In the genomic region with DNA sequence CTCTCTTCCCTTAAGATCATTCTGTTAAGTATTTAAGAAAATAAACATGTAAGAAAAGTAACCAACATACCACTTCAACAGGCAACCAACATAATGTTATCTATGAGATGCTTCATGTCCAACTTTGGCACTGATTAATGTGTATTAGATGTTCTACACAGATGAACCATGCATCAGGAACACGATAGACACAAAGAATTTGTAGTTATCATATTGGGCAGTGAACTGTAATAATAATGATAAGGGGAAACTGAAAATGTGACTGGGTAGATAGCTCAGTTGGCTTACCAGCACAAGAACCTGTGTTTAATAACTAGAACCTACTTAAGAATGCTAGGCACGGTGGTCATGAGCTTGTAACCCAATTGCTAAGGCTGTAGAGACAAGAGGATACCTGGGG, we compare ENCODE assay signal across 28 mouse cellular contexts.
"Had no signal": no experiment of that assay in that cellular context is flagged by ENCODE, and none has a peak within 500 bp of the region (broad histone marks: within the 10 kb centered on the region; RNA-seq: fewer than 3 reads in every experiment).

No protein-coding gene starts in this region.

- H3K27ac ChIP-seq: embryonic facial prominence, embryonic 10.5 days; embryonic facial prominence, embryonic 12.5 days; embryonic facial prominence, embryonic 13.5 days; embryonic facial prominence, embryonic 15.5 days; forebrain, embryonic 10.5 days; forebrain, embryonic 12.5 days; forebrain, embryonic 13.5 days; forebrain, embryonic 15.5 days; gastrocnemius, adult 2 months; heart, adult 2 months had no signal

- ATAC-seq: forebrain, embryonic 13.5 days; forebrain, embryonic 14.5 days; forebrain, embryonic 15.5 days; forebrain, embryonic 16.5 days; forebrain, postnatal 0 days had no signal

- H3K4me3 ChIP-seq: embryonic facial prominence, embryonic 10.5 days; embryonic facial prominence, embryonic 12.5 days; embryonic facial prominence, embryonic 13.5 days; embryonic facial prominence, embryonic 15.5 days; erythroblast, embryonic 14.5 days; forebrain, embryonic 10.5 days; forebrain, embryonic 12.5 days; forebrain, embryonic 13.5 days; forebrain, embryonic 15.5 days; gastrocnemius, adult 2 months; heart, adult 2 months had no signal

- H3K27me3 ChIP-seq: embryonic facial prominence, embryonic 12.5 days; embryonic facial prominence, embryonic 13.5 days; embryonic facial prominence, embryonic 15.5 days; forebrain, embryonic 12.5 days; forebrain, embryonic 13.5 days; forebrain, embryonic 15.5 days had no signal

- H3K4me1 ChIP-seq: embryonic facial prominence, embryonic 10.5 days; embryonic facial prominence, embryonic 12.5 days; embryonic facial prominence, embryonic 13.5 days; embryonic facial prominence, embryonic 15.5 days; forebrain, embryonic 10.5 days; forebrain, embryonic 12.5 days; forebrain, embryonic 13.5 days; forebrain, embryonic 15.5 days had no signal

- H3K9me3 ChIP-seq: embryonic facial prominence, embryonic 10.5 days; embryonic facial prominence, embryonic 12.5 days; embryonic facial prominence, embryonic 13.5 days; embryonic facial prominence, embryonic 15.5 days; forebrain, embryonic 10.5 days; forebrain, embryonic 12.5 days; forebrain, embryonic 13.5 days; forebrain, embryonic 15.5 days had no signal

- DNase-seq: cerebellum, adult 8-10 months; cerebellum, adult 9-10 months; cerebellum, adult 9-11 months; cerebellum, postnatal 10 days; cerebellum, postnatal 14 days; cerebellum, postnatal 25 days; cerebellum, postnatal 36 days; embryo, embryonic 11 days; forebrain, postnatal 0 days; gastrocnemius, adult 2 months; gastrocnemius, postnatal 10 days; gastrocnemius, postnatal 14 days; gastrocnemius, postnatal 25 days; gastrocnemius, postnatal 36 days; heart, adult 11 months; heart, adult 18-20 months; heart, adult 2 months had no signal

- H3K4me2 ChIP-seq: embryonic facial prominence, embryonic 12.5 days; embryonic facial prominence, embryonic 13.5 days; embryonic facial prominence, embryonic 15.5 days; forebrain, embryonic 12.5 days; forebrain, embryonic 13.5 days; forebrain, embryonic 15.5 days had no signal

- H3K9ac ChIP-seq: embryonic facial prominence, embryonic 12.5 days; embryonic facial prominence, embryonic 13.5 days; embryonic facial prominence, embryonic 15.5 days; forebrain, embryonic 12.5 days; forebrain, embryonic 13.5 days; forebrain, embryonic 15.5 days; forebrain, postnatal 0 days had no signal

- H3K36me3 ChIP-seq: embryonic facial prominence, embryonic 10.5 days; embryonic facial prominence, embryonic 12.5 days; embryonic facial prominence, embryonic 13.5 days; embryonic facial prominence, embryonic 15.5 days; forebrain, embryonic 10.5 days; forebrain, embryonic 12.5 days; forebrain, embryonic 15.5 days had no signal
